Mouse (Mus musculus) ES-Bruce4 (cell line): ENCODE data around the gene H3f3b. TPM values are rescaled to one million over a fixed set of nuclear protein-coding genes. Genes with fewer than 3 reads are reported as not detected.
A peak's percentile ranks its signal among the peaks of the same experiment; 100 is the strongest.

ENCODE experiments used
- H3K27ac ChIP-seq: 2 replicates; pipeline ENCODE4 v1.5.1; 2012; ENCODE audit warnings: low read length, inconsistent platforms; ENCODE audit not compliant: insufficient read depth
- H3K27me3 ChIP-seq: 2 replicates; pipeline ENCODE4 v1.6.1; 2012; ENCODE audit warnings: mild to moderate bottlenecking, low read length, inconsistent platforms; ENCODE audit not compliant: control insufficient read depth, poor library complexity, insufficient read depth, severe bottlenecking
- H3K36me3 ChIP-seq: 2 replicates; pipeline ENCODE4 v1.6.1; 2012; ENCODE audit warnings: inconsistent platforms, mild to moderate bottlenecking, low read length, moderate library complexity; ENCODE audit not compliant: control insufficient read depth, poor library complexity, insufficient read depth, severe bottlenecking
- H3K4me1 ChIP-seq: one replicate; pipeline ENCODE4 v1.8.1; 2011; ENCODE audit warnings: low read length; ENCODE audit not compliant: control insufficient read depth, insufficient read depth
- H3K4me3 ChIP-seq: 2 replicates; pipeline ENCODE4 v1.5.1; 2011; ENCODE audit warnings: low read depth, mild to moderate bottlenecking, low read length
- H3K9ac ChIP-seq: 2 replicates; pipeline ENCODE4 v1.6.1; 2012; ENCODE audit warnings: low read depth, mild to moderate bottlenecking, inconsistent platforms; ENCODE audit not compliant: poor library complexity, severe bottlenecking
- H3K9me3 ChIP-seq: replicated peaks from 2 replicates; pipeline ENCODE4 v1.6.1; 2012; ENCODE audit warnings: mild to moderate bottlenecking, low read length, inconsistent platforms; ENCODE audit not compliant: control insufficient read depth, poor library complexity, insufficient read depth, severe bottlenecking
- CTCF ChIP-seq: IDR thresholded peaks from one replicate; pipeline ENCODE4 v1.8.1; 2011; ENCODE audit warnings: low read depth, low read length
- POLR2A ChIP-seq: IDR thresholded peaks from one replicate; pipeline ENCODE4 v1.8.1; 2011; ENCODE audit warnings: low read length; ENCODE audit not compliant: insufficient read depth
- polyA plus RNA-seq: library from polyadenylated mRNA; stranded (reverse); fragments of >200 nt; gene quantifications from 2 replicates; pipeline ENCODE4 v1.2.4, GENCODE M21; 2011; ENCODE audit warnings: low read depth; ENCODE audit not compliant: missing spikeins, insufficient read depth, insufficient read length

H3f3b gene
- polyA plus RNA-seq, 1 experiment = 457 TPM

DNA sequence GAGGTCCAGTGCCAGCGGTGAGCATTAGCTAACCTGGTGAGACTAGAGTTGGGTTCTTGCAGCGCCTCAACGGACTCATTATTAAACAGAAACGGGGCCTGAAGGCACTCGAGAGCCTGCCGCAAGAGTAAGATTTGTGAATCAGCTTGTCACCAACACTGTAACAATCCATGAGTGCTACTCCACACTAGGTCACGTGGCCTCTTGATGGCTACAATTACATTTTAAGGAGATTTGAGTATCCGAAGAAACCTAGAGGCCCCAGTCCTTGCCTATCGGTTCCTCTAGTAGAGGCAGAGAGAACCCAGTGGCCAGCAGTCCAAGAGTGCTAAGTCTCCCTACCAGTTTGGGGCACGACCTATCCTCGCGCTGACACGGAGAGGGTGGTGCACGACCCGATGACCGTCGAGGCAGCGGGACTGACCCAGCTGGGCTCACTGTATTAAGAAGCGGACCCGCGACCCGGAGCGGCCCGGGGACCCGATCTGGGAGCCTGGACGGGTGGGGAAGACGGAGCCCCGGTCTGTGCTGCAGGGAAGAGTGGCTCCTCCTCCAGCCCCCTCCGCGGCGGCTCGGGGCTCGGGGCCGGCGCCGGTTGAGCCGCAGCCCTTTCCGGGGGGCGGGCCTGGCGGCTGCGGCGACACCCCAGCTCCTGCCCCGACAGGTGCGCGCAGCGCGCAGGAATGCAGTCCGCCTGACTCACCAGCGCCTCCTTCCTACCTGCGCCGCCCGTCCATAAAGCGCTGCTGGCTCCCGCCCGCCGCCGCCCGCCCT, 53.3 kb downstream of the H3f3b start, which contains the start of gene Itgb4:
Gene Itgb4, plus strand, starts transcription at position 401 of the 774 bp plus-strand sequence.
- Histone ChIP-seq H3K27me3 (no peaks in the 10 kb centered on the region), H3K27ac (no peak within 1 kb of the TSS), H3K36me3 (no peaks in the 10 kb centered on the region), H3K9me3 (no peaks in the 10 kb centered on the region), H3K4me1 (peaks cover 4% of the 10 kb centered on the region), H3K9ac (peak within 1 kb of the TSS; percentile 71), H3K4me3 (peak within 1 kb of the TSS; percentile 66)
- no peak for TF ChIP-seq POLR2A
- TF ChIP-seq CTCF = peak; percentile 34

Other genes with a start within 250 kb of the H3f3b start
- 10.5 and 12.1 TPM in 2 replicates for gene Caskin2, start 214.3 kb downstream of the H3f3b start, polyA plus RNA-seq
- gene Tsen54, start 213.2 kb downstream of the H3f3b start, polyA plus RNA-seq = 26.9 and 30.2 TPM in 2 replicates
- gene Llgl2, start 203.9 kb downstream of the H3f3b start, polyA plus RNA-seq = 92.1 and 99.1 TPM in 2 replicates
- gene Myo15b, start 169.6 kb downstream of the H3f3b start, polyA plus RNA-seq = 1.6 and 4.2 TPM in 2 replicates
- not detected in 2 replicates for gene Smim5, start 128.0 kb downstream of the H3f3b start, polyA plus RNA-seq
- gene Smim6, start 115.9 kb downstream of the H3f3b start, polyA plus RNA-seq = not detected in 2 replicates
- 51.1 and 55.9 TPM in 2 replicates for gene Sap30bp, start 94.7 kb downstream of the H3f3b start, polyA plus RNA-seq
- gene Recql5, start 94.5 kb downstream of the H3f3b start, polyA plus RNA-seq = 20.0 and 22.6 TPM in 2 replicates
- 9.3 and 11.8 TPM in 2 replicates for gene Itgb4, start 53.3 kb downstream of the H3f3b start, polyA plus RNA-seq
- 96.4 and 107 TPM in 2 replicates for gene Galk1, start 15.2 kb downstream of the H3f3b start, polyA plus RNA-seq
- 33.9 and 35.8 TPM in 2 replicates for gene Unk, start 2.4 kb upstream of the H3f3b start, polyA plus RNA-seq
- gene Unc13d, start 50.0 kb upstream of the H3f3b start, polyA plus RNA-seq = 4.7 and 5.7 TPM in 2 replicates
- gene Wbp2, start 59.0 kb upstream of the H3f3b start, polyA plus RNA-seq = 179 and 198 TPM in 2 replicates
- gene Trim47, start 99.2 kb upstream of the H3f3b start, polyA plus RNA-seq = 3.9 and 7.1 TPM in 2 replicates
- 0.78 and 1.2 TPM in 2 replicates for gene Trim65, start 103.2 kb upstream of the H3f3b start, polyA plus RNA-seq
- gene Mrpl38, start 110.9 kb upstream of the H3f3b start, polyA plus RNA-seq = 69.3 and 71.6 TPM in 2 replicates
- 26.2 and 29.5 TPM in 2 replicates for gene Fbf1, start 140.2 kb upstream of the H3f3b start, polyA plus RNA-seq
- 14.5 and 16.5 TPM in 2 replicates for gene Ten1, start 170.9 kb upstream of the H3f3b start, polyA plus RNA-seq
- 18.0 and 19.2 TPM in 2 replicates for gene Acox1, start 171.1 kb upstream of the H3f3b start, polyA plus RNA-seq
- gene Evpl, start 210.1 kb upstream of the H3f3b start, polyA plus RNA-seq = 2.6 and 3.1 TPM in 2 replicates
- 101 and 107 TPM in 2 replicates for gene Srp68, start 246.3 kb upstream of the H3f3b start, polyA plus RNA-seq